Mouse (Mus musculus) MEL (cell line): ENCODE data around the gene Kmo.

Experiments
- CHD1 ChIP-seq: IDR thresholded peaks from 2 replicates; pipeline ENCODE4 v1.6.1; 2012; ENCODE audit warnings: low read depth, mild to moderate bottlenecking, inconsistent platforms, low read length, improper control_type of control experiment
- CTCF ChIP-seq, 3 experiments: IDR thresholded peaks in 2 of 3; conservative IDR thresholded peaks in 1 of 3; 2 replicates each; pipeline ENCODE4 v1.5.1; 2011 to 2012; ENCODE audit warnings: low read length in 3 of 3, low read depth in 2 of 3, mild to moderate bottlenecking in 2 of 3, improper control_type of control experiment in 1 of 3, inconsistent platforms in 1 of 3, mixed read lengths in 1 of 3, moderate library complexity in 1 of 3; ENCODE audit not compliant: control insufficient read depth in 1 of 3, insufficient read depth in 1 of 3, poor library complexity in 1 of 3, severe bottlenecking in 1 of 3
- MAFK ChIP-seq: IDR thresholded peaks from 2 replicates; pipeline ENCODE4 v1.6.1; 2011; ENCODE audit warnings: low read depth, mild to moderate bottlenecking, low read length, improper control_type of control experiment, borderline replicate concordance
- NRF1 ChIP-seq: IDR thresholded peaks from 2 replicates; pipeline ENCODE4 v1.6.1; 2014; ENCODE audit warnings: low read depth, mild to moderate bottlenecking, inconsistent platforms, low read length, improper control_type of control experiment, moderate library complexity; ENCODE audit not compliant: poor library complexity, insufficient read depth, severe bottlenecking
- POLR2A ChIP-seq, 2 experiments: IDR thresholded peaks; 2 replicates each; pipeline ENCODE4 v1.6.1; 2011 to 2012; ENCODE audit warnings: low read length in 2 of 2, mild to moderate bottlenecking in 2 of 2, control low read depth in 1 of 2, improper control_type of control experiment in 1 of 2, low read depth in 1 of 2, moderate library complexity in 1 of 2; ENCODE audit not compliant: control insufficient read depth in 1 of 2, insufficient read depth in 1 of 2, poor library complexity in 1 of 2
- POLR2AphosphoS2 ChIP-seq: IDR thresholded peaks from 2 replicates; pipeline ENCODE4 v1.6.1; 2011; ENCODE audit warnings: low read length, improper control_type of control experiment
- POLR2AphosphoS5 ChIP-seq: IDR thresholded peaks from 2 replicates; pipeline ENCODE4 v1.6.1; 2012; ENCODE audit warnings: low read depth, borderline replicate concordance, mild to moderate bottlenecking, inconsistent platforms, low read length, moderate library complexity, mixed read lengths
- SIN3A ChIP-seq: IDR thresholded peaks from 2 replicates; pipeline ENCODE4 v1.6.1; 2012; ENCODE audit warnings: low read length, improper control_type of control experiment, inconsistent platforms
- TAL1 ChIP-seq: IDR thresholded peaks from 2 replicates; pipeline ENCODE4 v1.6.1; 2012; ENCODE audit warnings: mild to moderate bottlenecking, inconsistent platforms, low read length, moderate library complexity, mixed read lengths
- ZMIZ1 ChIP-seq: IDR thresholded peaks from 2 replicates; pipeline ENCODE4 v1.6.1; 2012; ENCODE audit warnings: low read depth, mild to moderate bottlenecking, inconsistent platforms, low read length, improper control_type of control experiment, moderate library complexity

- TF ChIP-seq NRF1 (no peak), TAL1 (no peak), CTCF (IDR thresholded peaks at IDR 0.05 in 2 of 3, conservative IDR thresholded peaks at IDR 0.05 in 1 of 3; ENCODE audit: control insufficient read depth in 1 of 3, insufficient read depth in 1 of 3, low read depth in 2 of 3, low read length in 3 of 3, poor library complexity in 1 of 3, severe bottlenecking in 1 of 3) (no peak), POLR2AphosphoS5 (no peak), POLR2AphosphoS2 (no peak), ZMIZ1 (no peak), SIN3A (no peak), POLR2A (IDR thresholded peaks at IDR 0.05; ENCODE audit: control insufficient read depth in 1 of 2, insufficient read depth in 1 of 2, low read depth in 1 of 2, low read length in 2 of 2, poor library complexity in 1 of 2) (no peak), CHD1 (no peak), MAFK (no peak)
Measured at GRCm38 (mm10) chr1:175607838-175608585, 12.2 kb upstream of the Kmo start.
